Mouse (Mus musculus) urinary bladder, postnatal 36 days (tissue): ENCODE data around the gene Tmprss2.

Experiments used
- DNase-seq, 2 experiments: peaks; one replicate each; pipeline ENCODE4 v3.0.0; 2022; ENCODE audit warnings: low spot score in 2 of 2, mixed read lengths in 1 of 2

The Tmprss2 gene

GRCm38 (mm10) chr16:97610939-97611338 lies at the start of gene Tmprss2:
Gene Tmprss2, minus strand, starts transcription at chr16:97611195.
- peak; percentile 79 to 86 for DNase-seq

- DNase-seq, result no peak
These were observed 48.2 kb upstream of the Tmprss2 start for GRCm38 (mm10) chr16:97659225-97659658.

- no peak for DNase-seq
These were observed 47.5 kb upstream of the Tmprss2 start for GRCm38 (mm10) chr16:97658481-97658880.

- peak in 1 of 2 experiments; percentile 8 for DNase-seq
These were observed 44.8 kb upstream of the Tmprss2 start for GRCm38 (mm10) chr16:97655800-97656199.

- DNase-seq, result no peak
These were observed 38.7 kb upstream of the Tmprss2 start for GRCm38 (mm10) chr16:97649522-97650188.

GRCm38 (mm10) chr16:97644681-97645080 lies 33.7 kb upstream of the Tmprss2 start:
- DNase-seq, result no peak

GRCm38 (mm10) chr16:97639630-97640029 lies 28.6 kb upstream of the Tmprss2 start:
- DNase-seq, result no peak

GRCm38 (mm10) chr16:97632880-97633484 lies 22.0 kb upstream of the Tmprss2 start:
- peak; percentile 53 to 63 for DNase-seq

- no peak for DNase-seq
These were observed 12.2 kb upstream of the Tmprss2 start for GRCm38 (mm10) chr16:97623166-97623565.

GRCm38 (mm10) chr16:97622383-97622889 lies 11.4 kb upstream of the Tmprss2 start:
- no peak for DNase-seq

GRCm38 (mm10) chr16:97618285-97618684 lies 7.3 kb upstream of the Tmprss2 start:
- no peak for DNase-seq

GRCm38 (mm10) chr16:97612009-97612408 lies 1.0 kb upstream of the Tmprss2 start:
- no peak for DNase-seq

GRCm38 (mm10) chr16:97610246-97610645 lies 749 bp downstream of the Tmprss2 start:
- no peak for DNase-seq

- no peak for DNase-seq
These were observed 1.3 kb downstream of the Tmprss2 start for GRCm38 (mm10) chr16:97609676-97610075.

- no peak for DNase-seq
These were observed 3.0 kb downstream of the Tmprss2 start for GRCm38 (mm10) chr16:97607956-97608355.

- DNase-seq, result peak in 1 of 2 experiments; percentile 37
These were observed 4.2 kb downstream of the Tmprss2 start for GRCm38 (mm10) chr16:97606829-97607228.

- no peak for DNase-seq
These were observed 4.9 kb downstream of the Tmprss2 start for GRCm38 (mm10) chr16:97605957-97606721.

- no peak for DNase-seq
These were observed 8.7 kb downstream of the Tmprss2 start for GRCm38 (mm10) chr16:97602256-97602655.

- no peak for DNase-seq
These were observed 10.4 kb downstream of the Tmprss2 start for GRCm38 (mm10) chr16:97600591-97600990.

- DNase-seq, result no peak
These were observed 12.9 kb downstream of the Tmprss2 start for GRCm38 (mm10) chr16:97598046-97598445.

- peak; percentile 46 to 61 for DNase-seq
These were observed 17.0 kb downstream of the Tmprss2 start for GRCm38 (mm10) chr16:97593816-97594509.

- peak; percentile 88 to 90 for DNase-seq
These were observed 17.9 kb downstream of the Tmprss2 start for GRCm38 (mm10) chr16:97593057-97593456.
